Mouse (Mus musculus) megakaryocyte, adult 5-6 weeks (primary cell): ENCODE data around the gene Alk. TPM values are rescaled to one million over a fixed set of nuclear protein-coding genes. Genes with fewer than 3 reads are reported as not detected.
A peak's percentile ranks its signal among the peaks of the same experiment; 100 is the strongest.

Experiments used
- ATAC-seq: 2 replicates; pipeline ENCODE4 v1.8.0; 2016; ENCODE audit warnings: mild to moderate bottlenecking, inconsistent platforms; ENCODE audit not compliant: poor library complexity, severe bottlenecking
- total RNA-seq, 2 experiments: library from RNA; stranded (forward) in 1 of 2; stranded (reverse) in 1 of 2; fragments of 153-499, 151-499 nt in 1 of 2; fragments of 221-1000, 200-1000 nt in 1 of 2; gene quantifications; 2 replicates each; pipeline versions ENCODE4 v1.2.3 to v1.2.4; 2015 to 2017

Alk gene
- total RNA-seq, 2 experiments from 2014 or later = not detected

DNA sequence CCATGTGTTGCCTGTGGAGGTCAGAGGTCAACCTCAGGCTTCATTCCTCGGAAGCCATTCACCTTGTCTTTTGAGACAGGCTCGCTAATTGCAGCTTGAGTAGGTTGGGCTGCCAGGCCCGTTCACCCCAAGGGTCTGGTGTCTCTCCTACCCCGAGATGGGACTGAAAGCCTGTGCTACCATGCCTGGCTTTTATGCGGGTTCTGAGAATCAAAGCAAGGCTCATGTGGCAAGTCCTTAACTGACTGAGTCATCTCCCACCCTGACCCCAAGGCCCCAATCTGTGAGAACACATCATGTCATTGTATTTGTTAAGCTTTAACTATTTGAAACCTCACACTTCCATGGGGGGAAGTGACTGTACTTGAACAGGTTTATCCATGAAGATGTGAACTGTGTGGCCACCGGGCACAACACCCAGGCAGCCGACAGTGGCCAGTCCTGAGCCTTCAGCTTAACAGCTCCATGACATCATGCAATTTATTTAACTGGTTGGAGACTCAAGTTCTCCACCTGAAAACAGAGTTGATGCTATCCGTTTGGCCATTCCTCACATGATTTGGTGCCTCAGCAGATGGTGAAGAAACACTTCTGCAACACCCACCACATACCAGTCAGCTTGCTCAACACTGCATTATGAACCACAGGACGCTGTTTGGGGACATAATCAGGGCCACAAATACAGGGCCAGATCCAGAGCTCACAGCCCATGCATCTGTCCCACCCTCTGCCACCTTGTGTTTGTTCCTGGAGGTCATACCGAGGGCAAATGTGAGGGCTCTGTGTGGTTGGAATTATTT lies 446.4 kb downstream of the Alk start:
- ATAC-seq = peak; percentile 76

GRCm38 (mm10) chr17:72153038-72153437 lies 451.4 kb downstream of the Alk start:
- no peak for ATAC-seq

DNA sequence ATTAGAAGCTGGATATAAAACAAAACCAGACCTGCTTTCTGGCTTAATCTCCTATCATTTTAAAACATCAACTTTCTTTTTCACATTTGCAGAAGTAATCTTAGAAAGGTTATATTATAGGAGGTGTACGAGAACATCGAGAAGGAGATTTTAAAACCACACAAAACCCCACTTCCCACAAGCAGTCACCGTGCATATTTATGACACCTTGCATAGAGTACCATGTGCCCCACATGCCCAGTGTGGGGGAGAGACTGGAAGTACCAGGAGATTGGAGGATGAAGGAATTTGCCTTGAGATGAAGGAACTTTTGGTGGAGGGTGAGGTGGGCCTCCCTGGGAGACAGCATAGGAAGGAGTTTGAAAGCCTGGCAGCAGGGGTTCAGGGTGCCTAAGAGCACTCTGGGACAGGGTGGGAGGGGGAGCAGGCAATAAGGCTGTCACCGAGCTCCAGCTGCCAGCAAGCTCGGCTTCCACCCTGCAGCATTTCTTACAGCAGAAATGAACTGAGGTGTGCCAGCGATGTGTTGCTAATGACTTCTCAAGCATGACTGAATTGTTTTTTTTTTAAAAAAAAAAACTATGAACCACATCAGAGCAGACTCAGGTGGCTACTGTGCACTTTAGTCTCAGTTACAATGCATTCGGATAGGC lies 459.4 kb downstream of the Alk start:
- ATAC-seq = no peak

- no peak for ATAC-seq
These were observed 460.0 kb downstream of the Alk start for GRCm38 (mm10) chr17:72144461-72144860.

- no peak for ATAC-seq
These were observed 472.1 kb downstream of the Alk start for GRCm38 (mm10) chr17:72132140-72132911.

GRCm38 (mm10) chr17:72121660-72122059 lies 482.8 kb downstream of the Alk start:
- ATAC-seq = no peak

GRCm38 (mm10) chr17:72120278-72120677 lies 484.1 kb downstream of the Alk start:
- ATAC-seq = no peak

DNA sequence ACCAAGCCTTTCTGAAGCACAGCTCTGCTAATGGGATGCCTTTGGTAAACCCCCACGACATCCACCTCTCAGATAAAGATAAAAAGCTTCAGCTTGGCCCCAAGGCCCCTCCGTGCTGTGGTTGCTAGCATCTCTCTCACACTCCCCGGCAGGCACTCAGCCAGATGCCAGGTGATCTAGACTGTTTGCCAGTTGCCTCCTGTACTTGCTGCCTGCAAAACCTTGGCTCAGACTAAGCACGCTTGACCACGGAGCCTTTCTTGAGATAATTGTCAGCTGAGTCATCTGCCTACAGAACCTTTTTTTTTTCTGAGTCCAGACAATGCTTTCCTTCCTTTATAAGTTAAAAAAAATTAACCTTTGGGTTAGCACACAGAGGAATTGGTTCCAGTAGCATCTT lies 486.1 kb downstream of the Alk start:
- no peak for ATAC-seq

- no peak for ATAC-seq
These were observed 489.0 kb downstream of the Alk start for GRCm38 (mm10) chr17:72115271-72115944.

DNA sequence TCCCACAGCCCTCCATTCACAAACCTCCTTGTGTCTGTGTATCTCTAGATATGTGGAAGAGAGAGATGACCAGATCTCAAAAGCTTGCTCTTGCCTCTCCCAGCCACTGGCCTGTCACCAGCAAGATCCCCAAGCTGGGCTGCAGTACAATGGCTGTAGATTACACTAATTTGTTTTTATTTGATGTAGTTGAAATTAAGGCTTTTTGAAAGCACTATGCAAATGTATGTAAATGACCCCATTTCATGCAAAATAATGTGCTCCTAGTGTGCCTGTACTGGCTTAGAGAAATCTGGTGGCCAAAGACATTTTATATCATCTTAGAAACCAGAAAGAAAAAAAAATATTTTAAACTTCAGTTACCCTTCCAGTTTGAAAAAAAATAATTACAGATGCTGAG lies 492.4 kb downstream of the Alk start:
- ATAC-seq = no peak

- no peak for ATAC-seq
These were observed 492.9 kb downstream of the Alk start for GRCm38 (mm10) chr17:72111528-72111927.

- ATAC-seq = no peak
These were observed 517.1 kb downstream of the Alk start for GRCm38 (mm10) chr17:72087261-72087703.

GRCm38 (mm10) chr17:72081396-72081795 lies 523.0 kb downstream of the Alk start:
- ATAC-seq = no peak

GRCm38 (mm10) chr17:72076306-72076921 lies 528.0 kb downstream of the Alk start:
- no peak for ATAC-seq

DNA sequence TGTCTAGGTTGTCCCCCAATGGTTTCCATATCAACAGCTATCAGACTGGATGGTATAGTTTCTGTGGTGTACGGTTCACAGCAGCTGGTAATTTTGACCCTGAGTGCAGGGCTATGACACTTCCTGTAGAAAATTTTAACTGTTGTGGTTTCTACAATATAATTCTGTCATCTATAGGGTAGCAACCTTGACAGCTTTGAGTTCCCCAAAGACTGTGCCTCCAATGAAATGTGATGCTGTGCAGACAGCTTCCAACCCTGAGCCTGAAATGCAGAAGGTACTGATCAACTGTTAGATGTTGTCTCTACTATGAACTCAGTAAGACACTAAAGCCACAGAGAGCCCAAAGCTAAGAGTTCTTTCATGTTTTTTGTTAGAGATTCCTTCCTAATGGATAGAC lies 532.6 kb downstream of the Alk start:
- ATAC-seq = no peak

- ATAC-seq = no peak
These were observed 536.3 kb downstream of the Alk start for GRCm38 (mm10) chr17:72068176-72068575.

DNA sequence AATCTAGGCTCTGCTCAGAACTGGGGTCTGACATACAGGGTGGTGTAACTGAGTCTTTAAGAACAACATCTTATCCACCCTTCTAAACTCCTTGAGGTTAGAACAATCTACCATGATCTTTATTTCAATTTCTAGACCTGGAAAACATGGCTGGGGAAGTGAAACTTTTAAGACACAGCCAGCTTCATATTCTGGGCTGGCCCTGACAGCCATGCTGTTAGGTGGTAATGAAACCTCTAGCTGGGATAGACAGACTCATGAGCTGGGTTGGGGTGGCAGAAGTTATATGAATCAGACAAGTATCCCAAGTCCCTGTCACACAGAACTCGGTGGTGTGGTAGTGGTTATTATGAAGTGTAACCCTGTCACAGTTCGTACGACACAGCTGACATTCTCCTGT lies 541.4 kb downstream of the Alk start:
- 0 out of 2 replicates have a peak, but pooled peaks have one; percentile 21 for ATAC-seq

GRCm38 (mm10) chr17:72059312-72059711 lies 545.1 kb downstream of the Alk start:
- no peak for ATAC-seq

DNA sequence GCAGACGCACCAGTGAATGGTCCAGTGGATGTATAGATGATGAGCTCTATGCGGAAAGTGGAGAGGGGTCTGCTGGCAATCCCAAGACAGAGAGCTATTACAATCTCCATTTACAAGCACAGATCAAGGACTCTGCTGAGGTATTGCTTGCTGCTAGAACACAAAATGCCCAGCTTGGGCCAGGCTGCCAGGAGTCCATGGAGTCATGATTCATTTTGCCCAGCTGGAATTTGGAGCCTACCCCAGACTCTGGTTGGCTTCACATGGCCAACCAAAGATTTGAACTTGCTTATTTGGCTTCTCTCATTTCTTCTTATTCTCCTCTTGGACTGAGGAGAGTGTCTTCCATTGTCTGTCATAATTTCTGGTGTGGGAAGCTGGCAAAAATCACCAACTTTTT lies 558.8 kb downstream of the Alk start:
- ATAC-seq = no peak

- no peak for ATAC-seq
These were observed 560.6 kb downstream of the Alk start for GRCm38 (mm10) chr17:72043667-72044390.
